Mouse (Mus musculus) G1E-ER4 (cell line): ENCODE measurements around the gene Actg2. TPM values are rescaled to one million over a fixed set of nuclear protein-coding genes. Genes with fewer than 3 reads are reported as not detected.

Experiments used
- GATA1 ChIP-seq: IDR thresholded peaks from one replicate; pipeline ENCODE4 v1.8.0; 2012; ENCODE audit warnings: low read length, inconsistent platforms
- polyA plus RNA-seq: library from polyadenylated mRNA; stranded (reverse); fragments of >175 nt; gene quantifications from 2 replicates; pipeline ENCODE4 v1.2.3, GENCODE M21; 2012

Actg2 gene
- polyA plus RNA-seq, 1 experiment, result not detected

GRCm38 (mm10) chr6:83523194-83523593, 12.9 kb downstream of the Actg2 start:
- no peak for TF ChIP-seq GATA1

- TF ChIP-seq GATA1, result no peak
Observed at GRCm38 (mm10) chr6:83521784-83522183, 14.3 kb downstream of the Actg2 start.

- TF ChIP-seq GATA1, result no peak
Observed at GRCm38 (mm10) chr6:83518637-83519036, 17.4 kb downstream of the Actg2 start.

- TF ChIP-seq GATA1, result no peak
Observed at GRCm38 (mm10) chr6:83515172-83515571, 20.9 kb downstream of the Actg2 start.

- TF ChIP-seq GATA1, result no peak
Observed at GRCm38 (mm10) chr6:83512495-83512894, 23.6 kb downstream of the Actg2 start.

GRCm38 (mm10) chr6:83510210-83510609, 25.9 kb downstream of the Actg2 start:
- no peak for TF ChIP-seq GATA1

GRCm38 (mm10) chr6:83509442-83509841, 26.6 kb downstream of the Actg2 start:
- TF ChIP-seq GATA1, result no peak

- TF ChIP-seq GATA1, result no peak
Observed at GRCm38 (mm10) chr6:83507168-83507546, 28.9 kb downstream of the Actg2 start.

- no peak for TF ChIP-seq GATA1
Observed at GRCm38 (mm10) chr6:83506258-83507167, 29.6 kb downstream of the Actg2 start, which contains the start of gene Dguok. TSS of gene Dguok (minus strand) at chr6:83506969.

- TF ChIP-seq GATA1, result no peak
Observed at GRCm38 (mm10) chr6:83505554-83505953, 30.5 kb downstream of the Actg2 start.

- TF ChIP-seq GATA1, result no peak
Observed at GRCm38 (mm10) chr6:83503361-83503760, 32.7 kb downstream of the Actg2 start.

GRCm38 (mm10) chr6:83502656-83503055, 33.4 kb downstream of the Actg2 start:
- TF ChIP-seq GATA1, result no peak

- no peak for TF ChIP-seq GATA1
Observed at GRCm38 (mm10) chr6:83501524-83502310, 34.3 kb downstream of the Actg2 start.

GRCm38 (mm10) chr6:83500462-83500861, 35.6 kb downstream of the Actg2 start:
- no peak for TF ChIP-seq GATA1

GRCm38 (mm10) chr6:83499078-83499477, 37.0 kb downstream of the Actg2 start:
- TF ChIP-seq GATA1, result no peak
